Comparison of ENCODE assay signal across 8 mouse cellular contexts in genomic region chr8:94098081-94098974, GRCm38 (mm10). TPM values are rescaled to one million over a fixed set of nuclear protein-coding genes. Genes with fewer than 3 reads are reported as not detected.
A peak's percentile ranks its signal among the peaks of the same experiment; 100 is the strongest.
DNase-seq lines count a peak whose midpoint lies in the region; ATAC-seq lines count a peak whose summit lies in the region.

Gene Bbs2 (minus strand): TSS chr8:94098928.

- H3K4me2 ChIP-seq in hindbrain, embryonic 11.5 days (replicated peaks; ENCODE audit: low read depth, low read length) = peak within 1 kb of the TSS; percentile 54

- H3K4me3 ChIP-seq in hindbrain, embryonic 11.5 days (ENCODE audit: low read depth, low read length) = peak within 1 kb of the TSS; percentile 59

- no peaks in the 10 kb centered on the region for H3K4me1 ChIP-seq in hindbrain, embryonic 11.5 days (replicated peaks; ENCODE audit: control insufficient read depth, insufficient read depth, low read length)

- peak within 1 kb of the TSS; percentile 97 for H3K27ac ChIP-seq in hindbrain, embryonic 11.5 days (ENCODE audit: low read depth, low read length)

- no peaks in the 10 kb centered on the region for H3K27me3 ChIP-seq in hindbrain, embryonic 11.5 days (ENCODE audit: control insufficient read depth, insufficient read depth, low read length)

- peak within 1 kb of the TSS; percentile 81 for H3K9ac ChIP-seq in hindbrain, embryonic 11.5 days (ENCODE audit: low read depth, low read length)

- WGBS in hindbrain, embryonic 11.5 days = 2% methylated on average over 61 of the region's 61 CpGs

- DNase-seq in Muller cell, postnatal 12 days (ENCODE audit: inconsistent ontology term) = peak; percentile 99
- DNase-seq in cerebellum, adult 9-11 months = peak; percentile 100
- peak; percentile 99 to 100 for DNase-seq in frontal cortex, adult 2 months (ENCODE audit: extremely low spot score in 1 of 2, low spot score in 1 of 2)
- peak; percentile 100 for DNase-seq in hindbrain, embryonic 11.5 days (ENCODE audit: low spot score)
- peak; percentile 98 to 99 for DNase-seq in layer of hippocampus, postnatal 10 days (ENCODE audit: low spot score in 2 of 2)
- peak; percentile 100 for DNase-seq in lung, postnatal 10 days
- peak; percentile 99 for DNase-seq in ovary, postnatal 36 days (ENCODE audit: low spot score)
- peak; percentile 98 for DNase-seq in thymus, postnatal 25 days

- ATAC-seq in hindbrain, embryonic 11.5 days (ENCODE audit: low FRiP score) = peak; percentile 99

- H3K9me3 ChIP-seq in hindbrain, embryonic 11.5 days (ENCODE audit: control insufficient read depth, low read length) = no peaks in the 10 kb centered on the region

- no peaks in the 10 kb centered on the region for H3K36me3 ChIP-seq in hindbrain, embryonic 11.5 days (ENCODE audit: control insufficient read depth, insufficient read depth, low read length)

RNA-seq across cellular contexts. Expression of gene Bbs2, which starts in this region (rescaled TPM):
- polyA plus RNA-seq in frontal cortex, adult 2 months (2012; rRNA removed) = 75.0 and 93.6 TPM in 2 replicates
- polyA plus RNA-seq in hindbrain, embryonic 11.5 days (2014; fragmentation: Nextera tagmentation; extraction: Ambion mirVana) = 20.3 and 29.1 TPM in 2 replicates
- total RNA-seq in layer of hippocampus, postnatal 10 days (2021) = 10 to 100 TPM; 16.0 to 18.0 TPM

Comparison
In these comparisons a context has a peak if more than half of its experiments do, and no peak if none do; other contexts are left out.
1. Peak in every context shown above with its lines: DNase-seq, ATAC-seq, H3K4me3 ChIP-seq and H3K27ac ChIP-seq.